Mouse (Mus musculus) C2C12 (cell line): ENCODE measurements around the gene Fam131c.

Source experiments
- CEBPB ChIP-seq: IDR thresholded peaks from one replicate; pipeline ENCODE4 v1.6.1; 2011; ENCODE audit warnings: low read depth, mild to moderate bottlenecking, control low read depth, moderate library complexity
- CTCF ChIP-seq: IDR thresholded peaks from one replicate; pipeline ENCODE4 v1.5.1; 2011; ENCODE audit not compliant: control insufficient read depth, insufficient read depth, insufficient read length
- FOSL1 ChIP-seq: IDR thresholded peaks from one replicate; pipeline ENCODE4 v1.8.0; 2011; ENCODE audit warnings: mild to moderate bottlenecking, low read length; ENCODE audit not compliant: poor library complexity, insufficient read depth, severe bottlenecking
- MAX ChIP-seq: IDR thresholded peaks from one replicate; pipeline ENCODE4 v1.6.1; 2011; ENCODE audit warnings: mild to moderate bottlenecking, control low read depth
- MYOD1 ChIP-seq: IDR thresholded peaks from one replicate; pipeline ENCODE4 v1.6.1; 2011; ENCODE audit warnings: low read depth; ENCODE audit not compliant: control insufficient read depth, insufficient read length
- MYOG ChIP-seq: IDR thresholded peaks from one replicate; pipeline ENCODE4 v1.6.1; 2011; ENCODE audit not compliant: control insufficient read depth, insufficient read length; ENCODE audit errors: extremely low read depth
- USF1 ChIP-seq: IDR thresholded peaks from one replicate; pipeline ENCODE4 v1.6.1; 2011; ENCODE audit warnings: low read depth, mild to moderate bottlenecking, control low read depth, moderate library complexity

- no peak for TF ChIP-seq CTCF
- TF ChIP-seq MAX: no peak
- TF ChIP-seq MYOD1: no peak
- TF ChIP-seq FOSL1: no peak
- no peak for TF ChIP-seq USF1
- TF ChIP-seq MYOG: no peak
- TF ChIP-seq CEBPB: no peak
Measured at GRCm38 (mm10) chr4:141394751-141395150, 26.7 kb downstream of the Fam131c start.
